8 mouse cellular contexts compared by ENCODE assay signal in genomic region chr8:120549321-120549921, GRCm38 (mm10). TPM values are rescaled to one million over a fixed set of nuclear protein-coding genes. Genes with fewer than 3 reads are reported as not detected.
DNase-seq lines count a peak whose midpoint lies in the region; ATAC-seq lines count a peak whose summit lies in the region.

No protein-coding gene starts in this region.

- H3K27me3 ChIP-seq in kidney, embryonic 15.5 days: no peaks in the 10 kb centered on the region
- H3K27me3 ChIP-seq in forebrain, embryonic 16.5 days (replicated peaks; ENCODE audit: control insufficient read depth, insufficient read depth, low read length): no peaks in the 10 kb centered on the region
- no peaks in the 10 kb centered on the region for H3K27me3 ChIP-seq in liver, embryonic 12.5 days (replicated peaks)

- peak; percentile 57 for ATAC-seq in kidney, embryonic 15.5 days (replicated peaks; ENCODE audit: low FRiP score)
- peak; percentile 14 for ATAC-seq in forebrain, embryonic 16.5 days
- no peak for ATAC-seq in liver, embryonic 12.5 days

- H3K36me3 ChIP-seq in kidney, embryonic 15.5 days: peaks cover 8% of the 10 kb centered on the region; the same call in 1 of the 2 replicates
- no peaks in the 10 kb centered on the region for H3K36me3 ChIP-seq in forebrain, embryonic 16.5 days (ENCODE audit: control insufficient read depth, insufficient read depth)
- peaks cover 94% of the 10 kb centered on the region for H3K36me3 ChIP-seq in liver, embryonic 12.5 days

- WGBS in kidney, embryonic 15.5 days: 6% methylated on average over 25 of the region's 25 CpGs
- whole genome bisulfite sequencing in forebrain, embryonic 16.5 days: 2% methylated on average over 25 of the region's 25 CpGs
- 62% methylated on average over 25 of the region's 25 CpGs for WGBS in liver, embryonic 12.5 days (ENCODE audit: insufficient replicate concordance)

- peak overlapping the region; percentile 74 for H3K27ac ChIP-seq in kidney, embryonic 15.5 days
- peak overlapping the region; percentile 84 for H3K27ac ChIP-seq in forebrain, embryonic 16.5 days (ENCODE audit: low read length)
- H3K27ac ChIP-seq in liver, embryonic 12.5 days: peak overlapping the region; percentile 24; the same call in 1 of the 2 replicates

- peak overlapping the region; percentile 54 for H3K4me2 ChIP-seq in kidney, embryonic 15.5 days
- H3K4me2 ChIP-seq in forebrain, embryonic 16.5 days (ENCODE audit: low read length): peak overlapping the region; percentile 44
- H3K4me2 ChIP-seq in liver, embryonic 12.5 days: peak overlapping the region; percentile 30

- H3K4me3 ChIP-seq in kidney, embryonic 15.5 days (replicated peaks): peak overlapping the region; percentile 20
- H3K4me3 ChIP-seq in forebrain, embryonic 16.5 days (replicated peaks; ENCODE audit: low read length): peak overlapping the region; percentile 12
- H3K4me3 ChIP-seq in liver, embryonic 12.5 days: no peak overlapping the region

- DNase-seq in kidney, adult 11 months: no peak
- peak; percentile 66 to 68 for DNase-seq in cerebellum, postnatal 25 days
- DNase-seq in ovary, postnatal 36 days (ENCODE audit: low spot score): no peak
- no peak for DNase-seq in thymus, postnatal 36 days
- no peak for DNase-seq in left cerebral cortex, adult 11 months (ENCODE audit: low spot score)

- H3K9ac ChIP-seq in kidney, embryonic 15.5 days: peak overlapping the region; percentile 26; the same call in 1 of the 2 replicates
- H3K9ac ChIP-seq in forebrain, embryonic 16.5 days (replicated peaks; ENCODE audit: low read depth, low read length): peak overlapping the region; percentile 40
- H3K9ac ChIP-seq in liver, embryonic 12.5 days: no peak overlapping the region

- peaks cover 94% of the 10 kb centered on the region for H3K4me1 ChIP-seq in kidney, embryonic 15.5 days
- peaks cover 74% of the 10 kb centered on the region for H3K4me1 ChIP-seq in forebrain, embryonic 16.5 days (replicated peaks; ENCODE audit: control insufficient read depth, insufficient read depth, low read length)
- H3K4me1 ChIP-seq in liver, embryonic 12.5 days: peaks cover 92% of the 10 kb centered on the region

- no peaks in the 10 kb centered on the region for H3K9me3 ChIP-seq in kidney, embryonic 15.5 days (replicated peaks)
- H3K9me3 ChIP-seq in forebrain, embryonic 16.5 days (ENCODE audit: control insufficient read depth, low read length): no peaks in the 10 kb centered on the region
- H3K9me3 ChIP-seq in liver, embryonic 12.5 days (replicated peaks): no peaks in the 10 kb centered on the region

RNA-seq across cellular contexts. Expression of gene Gins2, which starts 39.7 kb away (rescaled TPM):
- polyA plus RNA-seq in kidney, embryonic 15.5 days (2015; fragmentation: Nextera tagmentation; extraction: Ambion mirVana): 107 and 110 TPM in 2 replicates
- polyA plus RNA-seq in forebrain, embryonic 16.5 days (2015; fragmentation: Nextera tagmentation; extraction: Ambion mirVana): 23.1 and 24.3 TPM in 2 replicates
- 77.5 and 81.2 TPM in 2 replicates for polyA plus RNA-seq in liver, embryonic 12.5 days (2016; fragmentation: Nextera tagmentation; extraction: Ambion mirVana)

Comparison
In these comparisons a context has a peak if more than half of its experiments do, and no peak if none do; other contexts are left out.
1. H3K27ac ChIP-seq: peak in every context shown above with its lines; median percentile 84 in forebrain, embryonic 16.5 days; 74 in kidney, embryonic 15.5 days; 24 in liver, embryonic 12.5 days.
2. DNase-seq: peak in cerebellum, postnatal 25 days (2 of 2); none in kidney, adult 11 months (single experiment), ovary, postnatal 36 days (single experiment), thymus, postnatal 36 days (0 of 2) and left cerebral cortex, adult 11 months (single experiment).
3. Peak in every context shown above with its lines, with median percentiles within 50 percentile points of each other: H3K4me2 ChIP-seq.